Comparison of ENCODE assay signal across 18 mouse cellular contexts in genomic region chr14:95282016-95282415, GRCm38 (mm10).
"Had no signal": no experiment of that assay in that cellular context is flagged by ENCODE, and none has a peak within 500 bp of the region (broad histone marks: within the 10 kb centered on the region; RNA-seq: fewer than 3 reads in every experiment).

No protein-coding gene starts in this region.

- H3K4me2 ChIP-seq: liver, embryonic 15.5 days; lung, embryonic 15.5 days; midbrain, embryonic 12.5 days; neural tube, embryonic 12.5 days had no signal

- H3K4me1 ChIP-seq: liver, embryonic 15.5 days; lung, embryonic 15.5 days; midbrain, embryonic 10.5 days; midbrain, embryonic 12.5 days; neural tube, embryonic 12.5 days had no signal

- H3K4me3 ChIP-seq: liver, embryonic 15.5 days; lung, embryonic 15.5 days; midbrain, embryonic 10.5 days; midbrain, embryonic 12.5 days; myocyte; neural tube, embryonic 12.5 days had no signal

- H3K27ac ChIP-seq: liver, embryonic 15.5 days; lung, embryonic 15.5 days; midbrain, embryonic 10.5 days; midbrain, embryonic 12.5 days; neural tube, embryonic 12.5 days had no signal

- DNase-seq: liver, postnatal 0 days; lung, adult 2 months; lung, postnatal 4 days; right cerebral cortex, adult 18-20 months; right cerebral cortex, postnatal 25 days; right cerebral cortex, postnatal 4 days; spleen, adult 18-20 months; thymus, adult 18-20 months; thymus, postnatal 14 days; thymus, postnatal 36 days had no signal

- H3K27me3 ChIP-seq: liver, embryonic 15.5 days; lung, embryonic 15.5 days; midbrain, embryonic 12.5 days; neural tube, embryonic 12.5 days had no signal

- ATAC-seq: liver, postnatal 0 days; lung, postnatal 0 days; midbrain, embryonic 16.5 days had no signal

- H3K36me3 ChIP-seq: liver, embryonic 15.5 days; lung, embryonic 15.5 days; midbrain, embryonic 10.5 days; midbrain, embryonic 12.5 days; neural tube, embryonic 12.5 days had no signal

- H3K9ac ChIP-seq: liver, embryonic 15.5 days; liver, postnatal 0 days; lung, embryonic 15.5 days; midbrain, embryonic 12.5 days; neural tube, embryonic 12.5 days had no signal

- H3K9me3 ChIP-seq: liver, embryonic 15.5 days; lung, embryonic 15.5 days; midbrain, embryonic 10.5 days; midbrain, embryonic 12.5 days; neural tube, embryonic 12.5 days had no signal
